Mouse (Mus musculus): Measurements from ENCODE around the gene Srcin1. TPM values are rescaled to one million over a fixed set of nuclear protein-coding genes. Genes with fewer than 3 reads are reported as not detected.

Srcin1 gene
- polyA plus RNA-seq, 1 experiment from 2014 or later = 1.0 TPM

GRCm38 (mm10) chr11:97545808-97546560 is 30.0 kb downstream of the Srcin1 start:
- peaks cover 82% of the 10 kb centered on the region for H3K27me3 ChIP-seq (ENCODE audit: insufficient read depth, low read length)
- peak overlapping the region; percentile 58 for H3K4me3 ChIP-seq (ENCODE audit: low read length)
- 0 out of 2 replicates have a peak, but pooled peaks have one; percentile 25 for ATAC-seq (ENCODE audit: low FRiP score, low TSS enrichment)
- peak overlapping the region; percentile 72 for H3K4me2 ChIP-seq (replicated peaks; ENCODE audit: low read depth, low read length)
- H3K9ac ChIP-seq (replicated peaks; ENCODE audit: low read length) = peak overlapping the region; percentile 61
- H3K36me3 ChIP-seq (ENCODE audit: insufficient read depth, low read length) = no peaks in the 10 kb centered on the region
- H3K4me1 ChIP-seq (ENCODE audit: insufficient read depth, low read length) = peaks cover 27% of the 10 kb centered on the region
- 5% methylated on average over 26 of the region's 26 CpGs for WGBS
- no peak overlapping the region for H3K27ac ChIP-seq (ENCODE audit: low read length)
- no peaks in the 10 kb centered on the region for H3K9me3 ChIP-seq (ENCODE audit: low read length)

GRCm38 (mm10) chr11:97543883-97544282 is 32.1 kb downstream of the Srcin1 start:
- no peak for ATAC-seq (ENCODE audit: low FRiP score, low TSS enrichment)
- H3K4me2 ChIP-seq (replicated peaks; ENCODE audit: low read depth, low read length) = no peak overlapping the region
- H3K36me3 ChIP-seq (ENCODE audit: insufficient read depth, low read length) = no peaks in the 10 kb centered on the region
- H3K4me1 ChIP-seq (ENCODE audit: insufficient read depth, low read length) = peaks cover 34% of the 10 kb centered on the region
- H3K27me3 ChIP-seq (ENCODE audit: insufficient read depth, low read length) = peaks cover 68% of the 10 kb centered on the region
- H3K9me3 ChIP-seq (ENCODE audit: low read length) = no peaks in the 10 kb centered on the region
- no peak overlapping the region for H3K27ac ChIP-seq (ENCODE audit: low read length)
- no peak overlapping the region for H3K4me3 ChIP-seq (ENCODE audit: low read length)
- WGBS = 78% methylated on average over 9 of the region's 9 CpGs
- no peak overlapping the region for H3K9ac ChIP-seq (replicated peaks; ENCODE audit: low read length)

- peaks cover 34% of the 10 kb centered on the region for H3K4me1 ChIP-seq (ENCODE audit: insufficient read depth, low read length)
- no peak overlapping the region for H3K27ac ChIP-seq (ENCODE audit: low read length)
- H3K4me2 ChIP-seq (replicated peaks; ENCODE audit: low read depth, low read length) = no peak overlapping the region
- H3K36me3 ChIP-seq (ENCODE audit: insufficient read depth, low read length) = no peaks in the 10 kb centered on the region
- no peak overlapping the region for H3K4me3 ChIP-seq (ENCODE audit: low read length)
- H3K27me3 ChIP-seq (ENCODE audit: insufficient read depth, low read length) = peaks cover 68% of the 10 kb centered on the region
- H3K9ac ChIP-seq (replicated peaks; ENCODE audit: low read length) = no peak overlapping the region
- no peaks in the 10 kb centered on the region for H3K9me3 ChIP-seq (ENCODE audit: low read length)
- WGBS = 54% methylated on average over 12 of the region's 12 CpGs
- ATAC-seq (ENCODE audit: low FRiP score, low TSS enrichment) = no peak
Measured at GRCm38 (mm10) chr11:97543181-97543733, 32.7 kb downstream of the Srcin1 start.

- Histone ChIP-seq H3K27me3 (ENCODE audit: insufficient read depth, low read length) (peaks cover 68% of the 10 kb centered on the region), H3K27ac (ENCODE audit: low read length) (no peak overlapping the region), H3K36me3 (ENCODE audit: insufficient read depth, low read length) (no peaks in the 10 kb centered on the region), H3K4me3 (ENCODE audit: low read length) (no peak overlapping the region), H3K4me2 (replicated peaks; ENCODE audit: low read depth, low read length) (no peak overlapping the region), H3K9ac (replicated peaks; ENCODE audit: low read length) (no peak overlapping the region), H3K4me1 (ENCODE audit: insufficient read depth, low read length) (peaks cover 37% of the 10 kb centered on the region), H3K9me3 (ENCODE audit: low read length) (no peaks in the 10 kb centered on the region)
- no peak for ATAC-seq (ENCODE audit: low FRiP score, low TSS enrichment)
- 46% methylated on average over 22 of the region's 22 CpGs for WGBS
Measured at GRCm38 (mm10) chr11:97542171-97543150, 33.5 kb downstream of the Srcin1 start.

GRCm38 (mm10) chr11:97540604-97541003 is 35.4 kb downstream of the Srcin1 start:
- Histone ChIP-seq H3K9me3 (ENCODE audit: low read length) (no peaks in the 10 kb centered on the region), H3K36me3 (ENCODE audit: insufficient read depth, low read length) (no peaks in the 10 kb centered on the region), H3K9ac (replicated peaks; ENCODE audit: low read length) (no peak overlapping the region), H3K4me2 (replicated peaks; ENCODE audit: low read depth, low read length) (no peak overlapping the region), H3K27ac (ENCODE audit: low read length) (no peak overlapping the region), H3K27me3 (ENCODE audit: insufficient read depth, low read length) (peaks cover 69% of the 10 kb centered on the region), H3K4me1 (ENCODE audit: insufficient read depth, low read length) (peaks cover 41% of the 10 kb centered on the region), H3K4me3 (ENCODE audit: low read length) (no peak overlapping the region)
- no peak for ATAC-seq (ENCODE audit: low FRiP score, low TSS enrichment)
- 53% methylated on average over 3 of the region's 3 CpGs for WGBS

- Histone ChIP-seq H3K36me3 (ENCODE audit: insufficient read depth, low read length) (no peaks in the 10 kb centered on the region), H3K4me2 (replicated peaks; ENCODE audit: low read depth, low read length) (no peak overlapping the region), H3K27me3 (ENCODE audit: insufficient read depth, low read length) (peaks cover 69% of the 10 kb centered on the region), H3K9me3 (ENCODE audit: low read length) (no peaks in the 10 kb centered on the region), H3K27ac (ENCODE audit: low read length) (no peak overlapping the region), H3K4me1 (ENCODE audit: insufficient read depth, low read length) (peaks cover 41% of the 10 kb centered on the region), H3K4me3 (ENCODE audit: low read length) (no peak overlapping the region), H3K9ac (replicated peaks; ENCODE audit: low read length) (no peak overlapping the region)
- 48% methylated on average over 3 of the region's 3 CpGs for WGBS
- no peak for ATAC-seq (ENCODE audit: low FRiP score, low TSS enrichment)
Measured at GRCm38 (mm10) chr11:97540136-97540535, 35.9 kb downstream of the Srcin1 start.

GRCm38 (mm10) chr11:97539622-97540021 is 36.4 kb downstream of the Srcin1 start:
- Histone ChIP-seq H3K4me1 (ENCODE audit: insufficient read depth, low read length) (peaks cover 46% of the 10 kb centered on the region), H3K27me3 (ENCODE audit: insufficient read depth, low read length) (peaks cover 69% of the 10 kb centered on the region)
- 67% methylated on average over 5 of the region's 5 CpGs for WGBS

GRCm38 (mm10) chr11:97537580-97538089 is 38.4 kb downstream of the Srcin1 start:
- WGBS = 27% methylated on average over 12 of the region's 12 CpGs
- no peaks in the 10 kb centered on the region for H3K36me3 ChIP-seq (ENCODE audit: insufficient read depth, low read length)
- ATAC-seq (ENCODE audit: low FRiP score, low TSS enrichment) = no peak
- peaks cover 77% of the 10 kb centered on the region for H3K27me3 ChIP-seq (ENCODE audit: insufficient read depth, low read length)
- H3K4me2 ChIP-seq (replicated peaks; ENCODE audit: low read depth, low read length) = peak overlapping the region; percentile 72
- H3K9me3 ChIP-seq (ENCODE audit: low read length) = no peaks in the 10 kb centered on the region
- H3K4me3 ChIP-seq (ENCODE audit: low read length) = no peak overlapping the region; the same call in 1 of the 2 replicates
- H3K9ac ChIP-seq (replicated peaks; ENCODE audit: low read length) = 0 out of 2 replicates have a peak overlapping the region, but pooled peaks have one; percentile 57
- H3K4me1 ChIP-seq (ENCODE audit: insufficient read depth, low read length) = peaks cover 47% of the 10 kb centered on the region
- no peak overlapping the region for H3K27ac ChIP-seq (ENCODE audit: low read length)

More at GRCm38 (mm10) chr11:97539622-97540021, 36.4 kb downstream of the Srcin1 start:
- Histone ChIP-seq H3K27ac (ENCODE audit: low read length) (no peak overlapping the region), H3K4me2 (replicated peaks; ENCODE audit: low read depth, low read length) (no peak overlapping the region), H3K9me3 (ENCODE audit: low read length) (no peaks in the 10 kb centered on the region), H3K4me3 (ENCODE audit: low read length) (no peak overlapping the region), H3K9ac (replicated peaks; ENCODE audit: low read length) (no peak overlapping the region), H3K36me3 (ENCODE audit: insufficient read depth, low read length) (no peaks in the 10 kb centered on the region)
- ATAC-seq (ENCODE audit: low FRiP score, low TSS enrichment) = no peak

- Histone ChIP-seq H3K27me3 (ENCODE audit: insufficient read depth, low read length) (peaks cover 82% of the 10 kb centered on the region), H3K4me2 (replicated peaks; ENCODE audit: low read depth, low read length) (peak overlapping the region; percentile 72), H3K9ac (replicated peaks; ENCODE audit: low read length) (peak overlapping the region; percentile 57; the same call in 1 of the 2 replicates), H3K4me3 (ENCODE audit: low read length) (peak overlapping the region; percentile 44), H3K27ac (ENCODE audit: low read length) (no peak overlapping the region), H3K9me3 (ENCODE audit: low read length) (no peaks in the 10 kb centered on the region), H3K36me3 (ENCODE audit: insufficient read depth, low read length) (no peaks in the 10 kb centered on the region), H3K4me1 (ENCODE audit: insufficient read depth, low read length) (peaks cover 48% of the 10 kb centered on the region)
- peak; percentile 66 for ATAC-seq (ENCODE audit: low FRiP score, low TSS enrichment)
- WGBS = 1% methylated on average over 36 of the region's 36 CpGs
Measured at GRCm38 (mm10) chr11:97536835-97537579, 39.0 kb downstream of the Srcin1 start.
